Mouse (Mus musculus): ENCODE measurements around the gene Chaf1b. TPM values are rescaled to one million over a fixed set of nuclear protein-coding genes. Genes with fewer than 3 reads are reported as not detected.

Chaf1b gene
- polyA plus RNA-seq, 1 experiment = 3.3 TPM

DNA sequence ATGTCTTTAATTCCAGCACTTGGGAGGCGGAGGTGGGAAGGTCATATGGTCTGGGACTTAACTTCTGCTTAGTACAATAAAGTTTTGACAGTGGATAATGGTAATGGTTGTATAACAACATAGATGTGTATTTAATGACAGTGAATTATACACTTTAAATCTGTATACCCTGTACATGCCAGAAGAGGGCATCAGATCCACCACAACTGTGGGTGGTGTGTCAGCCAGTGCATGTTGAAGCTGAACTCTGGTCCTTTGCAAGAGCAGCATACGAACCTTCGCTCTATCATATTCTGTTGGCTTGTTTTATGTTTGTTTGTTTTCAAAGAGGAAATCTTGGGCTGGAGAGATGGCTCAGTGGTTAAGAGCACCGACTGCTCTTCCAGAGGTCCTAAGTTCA, 63.7 kb downstream of the Chaf1b start:
- WGBS = 62% methylated on average over 4 of the region's 4 CpGs
- H3K36me3 ChIP-seq (ENCODE audit: control insufficient read depth, insufficient read depth, low read length) = no peaks in the 10 kb centered on the region
- H3K27me3 ChIP-seq (ENCODE audit: control insufficient read depth, insufficient read depth, low read length) = peaks cover 5% of the 10 kb centered on the region; the same call in 1 of the 2 replicates
- no peak overlapping the region for H3K4me3 ChIP-seq (ENCODE audit: low read depth, low read length)
- no peak for TF ChIP-seq POLR2A (IDR thresholded peaks at IDR 0.05; ENCODE audit: low read depth, low read length)
- no peak for TF ChIP-seq CTCF (IDR thresholded peaks at IDR 0.05; ENCODE audit: extremely low read depth, insufficient read length, insufficient replicate concordance, low read depth, low read length)
- H3K27ac ChIP-seq (ENCODE audit: insufficient read depth, low read depth, low read length) = no peak overlapping the region
- no peaks in the 10 kb centered on the region for H3K4me1 ChIP-seq (ENCODE audit: control insufficient read depth, insufficient read depth, insufficient read length, low read length)

Other genes starting within 250 kb of the Chaf1b start
- 4.0 and 39.0 TPM in 2 replicates for gene Cbr3, start 200.7 kb upstream of the Chaf1b start, polyA plus RNA-seq (2012; rRNA removed)
- gene Dop1b, start 172.0 kb upstream of the Chaf1b start, polyA plus RNA-seq (2012; rRNA removed) = 42.9 and 94.1 TPM in 2 replicates
- 1.8 and 2.7 TPM in 2 replicates for gene Morc3, start 51.8 kb upstream of the Chaf1b start, polyA plus RNA-seq (2012; rRNA removed)
- 0.15 TPM in 1 of 2 replicates, not detected in the other for gene Cldn14, start 124.9 kb downstream of the Chaf1b start, polyA plus RNA-seq (2012; rRNA removed)
- gene Sim2, start 201.0 kb downstream of the Chaf1b start, polyA plus RNA-seq (2012; rRNA removed) = 0.03 TPM in 1 of 2 replicates, not detected in the other